Mouse (Mus musculus) embryonic facial prominence, embryonic 11.5 days (tissue): ENCODE results near the gene Nhsl1. TPM values are rescaled to one million over a fixed set of nuclear protein-coding genes. Genes with fewer than 3 reads are reported as not detected.

ENCODE experiments used
- ATAC-seq: fragments of 200-750 bp; cut with Nextera tagmentation; replicated peaks from 2 replicates; pipeline ENCODE4 v1.8.0; 2017; ENCODE audit warnings: low read depth; ENCODE audit not compliant: insufficient number of reproducible peaks, low FRiP score, low TSS enrichment
- DNase-seq: peaks from one replicate; pipeline ENCODE4 v3.0.0-alpha.2; 2015; ENCODE audit warnings: low spot score
- H3K27ac ChIP-seq: fragments of 300-500 bp; sonication (generic); replicated peaks from 2 replicates; pipeline ENCODE4 v1.5.1; 2014; ENCODE audit warnings: mild to moderate bottlenecking, low read depth, low read length, control low read depth
- H3K27me3 ChIP-seq: fragments of 300-500 bp; sonication (generic); 2 replicates; pipeline ENCODE4 v1.6.1; 2014; ENCODE audit warnings: mild to moderate bottlenecking, low read length, moderate library complexity, mixed read lengths; ENCODE audit not compliant: control insufficient read depth, insufficient read depth
- H3K36me3 ChIP-seq: fragments of 300-500 bp; sonication (generic); replicated peaks from 2 replicates; pipeline ENCODE4 v1.6.1; 2014; ENCODE audit warnings: low read depth, mild to moderate bottlenecking, low read length, moderate library complexity, mixed read lengths; ENCODE audit not compliant: control insufficient read depth, insufficient read depth
- H3K4me1 ChIP-seq: fragments of 300-500 bp; sonication (generic); 2 replicates; pipeline ENCODE4 v1.6.1; 2014; ENCODE audit warnings: low read length, mixed read lengths; ENCODE audit not compliant: control insufficient read depth, insufficient read depth
- H3K4me2 ChIP-seq: fragments of 300-500 bp; sonication (generic); 2 replicates; pipeline ENCODE4 v1.6.1; 2014; ENCODE audit warnings: low read depth, mild to moderate bottlenecking, control low read depth, low read length, moderate library complexity
- H3K4me3 ChIP-seq: fragments of 300-500 bp; sonication (generic); 2 replicates; pipeline ENCODE4 v1.5.1; 2014; ENCODE audit warnings: low read depth, low read length, control low read depth
- H3K9ac ChIP-seq: fragments of 300-500 bp; sonication (generic); replicated peaks from 2 replicates; pipeline ENCODE4 v1.6.1; 2014; ENCODE audit warnings: mild to moderate bottlenecking, control low read depth, low read length
- H3K9me3 ChIP-seq: fragments of 300-500 bp; sonication (generic); replicated peaks from 2 replicates; pipeline ENCODE4 v1.6.1; 2016; ENCODE audit warnings: mild to moderate bottlenecking, low read length, inconsistent platforms, mixed read lengths; ENCODE audit not compliant: control insufficient read depth
- WGBS: fragments of 180-500 bp; shearing (Covaris S2); extraction: QIAGEN DNeasy Blood & Tissue Kit; methylation state at CpG from one replicate; pipeline ENCODE4 v1.1.7; 2014; 5-methylcytosine and 5-hydroxymethylcytosine counted together
- polyA plus RNA-seq: library from polyadenylated mRNA; unstranded; fragments of >200 nt; fragmentation: Nextera tagmentation; extraction: Ambion mirVana; gene quantifications from 2 replicates; pipeline ENCODE4 v1.2.1, GENCODE M21; 2014

Gene Nhsl1
- polyA plus RNA-seq: 12.1 and 12.5 TPM in 2 replicates

DNA sequence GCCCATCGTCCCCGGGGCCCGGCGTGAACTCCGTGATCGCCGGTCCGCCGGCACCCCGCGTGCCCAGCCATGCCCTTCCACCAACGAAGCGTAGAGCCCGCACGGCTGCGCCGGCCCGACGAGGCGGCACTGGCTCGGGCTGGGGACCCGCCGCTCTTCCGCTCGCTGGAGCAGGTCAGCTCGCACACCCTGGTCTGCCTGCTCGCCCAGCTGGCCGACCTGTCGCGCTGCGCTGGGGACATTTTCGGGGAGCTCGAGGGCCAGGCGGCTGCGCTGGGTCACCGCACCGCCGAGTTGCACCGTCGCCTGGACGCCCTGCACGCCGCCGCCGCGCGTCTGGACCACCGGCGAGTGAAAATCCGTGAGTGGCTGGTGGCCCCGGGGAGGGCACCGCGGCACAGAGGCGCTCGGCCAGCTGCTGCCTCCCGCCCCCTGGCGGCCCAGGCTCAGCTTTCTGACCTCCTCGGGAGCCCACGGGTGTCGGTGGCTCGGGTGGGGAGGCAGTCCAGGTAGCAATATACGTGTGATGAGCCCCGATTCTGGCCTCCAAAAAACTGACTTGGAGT lies at the start of gene Nhsl1:
Gene Nhsl1, plus strand, starts transcription at position 70 of the 566 bp plus-strand sequence.
- peak within 1 kb of the TSS; percentile 94 for H3K9ac ChIP-seq
- DNase-seq (peak; percentile 73), ATAC-seq (peak; percentile 89)
- peak within 1 kb of the TSS; percentile 72 for H3K27ac ChIP-seq
- H3K4me3 ChIP-seq: peak within 1 kb of the TSS; percentile 70
- H3K9me3 ChIP-seq: no peaks in the 10 kb centered on the region
- H3K27me3 ChIP-seq: no peaks in the 10 kb centered on the region
- WGBS: 0% methylated on average over 63 of the region's 63 CpGs
- H3K36me3 ChIP-seq: no peaks in the 10 kb centered on the region
- no peaks in the 10 kb centered on the region for H3K4me1 ChIP-seq
- peak within 1 kb of the TSS; percentile 94 for H3K4me2 ChIP-seq

DNA sequence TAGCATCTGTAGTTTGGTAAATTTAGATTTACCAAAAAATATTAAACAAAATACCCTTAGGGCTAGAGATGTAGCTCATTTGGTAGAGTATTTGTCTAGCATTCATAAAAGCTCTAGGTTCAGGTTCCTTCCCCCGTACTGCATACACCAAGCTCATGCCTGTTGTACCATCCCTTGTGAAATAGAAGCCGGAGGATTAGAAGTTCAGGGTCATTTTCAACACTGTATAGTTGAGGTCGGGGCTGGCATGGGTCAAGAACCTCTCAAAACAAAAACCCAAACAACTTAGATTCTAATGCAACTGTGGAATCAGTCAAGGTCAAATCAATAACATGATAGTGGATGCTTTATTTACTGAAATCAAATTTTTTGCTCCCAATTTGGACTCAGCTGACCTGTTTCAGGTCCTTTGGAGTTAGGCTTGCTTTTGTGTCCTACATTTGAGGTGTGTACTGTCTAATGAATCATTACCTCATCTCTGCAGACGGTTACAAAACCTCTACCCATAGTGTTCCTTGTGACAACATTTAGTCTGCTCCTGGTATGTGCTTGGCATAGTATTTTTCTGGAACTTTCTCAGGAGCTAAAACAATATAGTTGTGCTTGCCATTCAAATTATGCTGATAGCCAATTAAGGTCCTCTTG lies 42.6 kb upstream of the Nhsl1 start:
- WGBS: 82% methylated on average over 4 of the region's 4 CpGs
- Histone ChIP-seq H3K9me3 (no peaks in the 10 kb centered on the region), H3K27me3 (no peaks in the 10 kb centered on the region), H3K4me2 (no peak overlapping the region), H3K4me1 (no peaks in the 10 kb centered on the region), H3K9ac (no peak overlapping the region), H3K27ac (no peak overlapping the region), H3K4me3 (no peak overlapping the region), H3K36me3 (no peaks in the 10 kb centered on the region)
- DNase-seq (no peak), ATAC-seq (no peak)

DNA sequence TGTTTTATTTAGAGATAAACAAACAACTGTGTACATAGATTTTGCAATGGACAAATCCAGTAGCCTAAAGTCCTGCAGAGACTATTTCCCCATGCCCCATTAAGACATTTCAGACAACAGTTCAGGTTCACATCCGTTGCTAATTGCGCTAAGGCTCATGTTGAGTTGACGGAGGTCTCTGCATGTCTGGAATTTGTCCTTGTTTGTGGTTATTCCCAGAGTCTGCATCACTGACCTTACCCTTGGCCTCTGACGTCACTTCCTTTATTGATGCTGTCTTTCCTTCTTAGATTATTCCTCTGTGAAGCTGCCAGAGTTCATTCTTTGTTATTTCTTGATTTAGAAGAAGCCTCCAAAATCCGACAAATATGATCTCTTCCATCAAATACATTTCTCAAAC lies 34.8 kb upstream of the Nhsl1 start:
- no peak for ATAC-seq
- no peaks in the 10 kb centered on the region for H3K4me1 ChIP-seq
- H3K4me3 ChIP-seq: no peak overlapping the region
- H3K27ac ChIP-seq: no peak overlapping the region
- 79% methylated on average over 5 of the region's 5 CpGs for WGBS
- H3K9me3 ChIP-seq: no peaks in the 10 kb centered on the region
- no peaks in the 10 kb centered on the region for H3K36me3 ChIP-seq
- H3K4me2 ChIP-seq: no peak overlapping the region
- no peak for DNase-seq
- no peaks in the 10 kb centered on the region for H3K27me3 ChIP-seq
- H3K9ac ChIP-seq: no peak overlapping the region

DNA sequence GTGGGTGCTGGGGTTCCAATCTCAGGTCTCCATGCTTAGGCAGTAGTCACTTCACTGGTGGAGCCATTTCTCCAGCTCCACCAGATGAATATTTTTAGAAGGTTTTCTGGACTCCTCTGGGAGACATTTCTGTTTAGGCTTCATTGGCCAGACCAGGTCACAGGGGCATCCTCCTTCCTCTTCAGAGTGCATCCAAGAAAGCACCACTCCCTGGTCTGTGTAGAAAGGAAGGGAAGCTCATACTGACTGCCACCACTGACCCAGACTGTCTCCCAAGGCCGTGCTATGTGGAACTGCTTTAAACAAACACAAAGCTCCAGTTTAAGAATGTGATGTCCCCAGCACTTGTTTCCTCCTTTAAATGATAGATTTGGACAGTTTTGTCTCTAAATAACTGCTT lies 29.3 kb upstream of the Nhsl1 start:
- DNase-seq (no peak), ATAC-seq (no peak)
- no peaks in the 10 kb centered on the region for H3K36me3 ChIP-seq
- WGBS: 45% methylated on average over 1 of the region's 1 CpGs
- H3K27ac ChIP-seq: no peak overlapping the region
- H3K4me2 ChIP-seq: no peak overlapping the region
- H3K27me3 ChIP-seq: no peaks in the 10 kb centered on the region
- H3K9ac ChIP-seq: no peak overlapping the region
- H3K4me3 ChIP-seq: no peak overlapping the region
- H3K4me1 ChIP-seq: no peaks in the 10 kb centered on the region
- H3K9me3 ChIP-seq: no peaks in the 10 kb centered on the region

DNA sequence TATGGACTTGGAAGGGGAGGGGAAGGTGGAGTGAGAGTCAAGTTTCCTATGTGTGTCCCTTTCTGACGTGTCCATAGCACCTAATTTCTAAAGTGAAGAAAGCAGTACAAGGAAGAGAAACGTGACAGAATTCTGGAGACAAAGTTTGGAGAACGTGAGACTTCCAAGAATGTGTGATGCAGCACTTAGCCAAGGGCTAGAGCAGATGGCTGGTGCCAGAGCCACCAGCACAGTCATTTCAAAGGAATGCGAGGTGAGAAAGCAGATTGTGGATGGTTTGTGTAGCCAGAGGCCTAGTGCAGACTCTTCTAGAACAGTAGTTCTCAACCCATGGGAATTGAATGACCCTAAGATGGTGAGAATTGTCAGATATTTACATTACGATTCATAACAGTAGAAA lies 13.7 kb upstream of the Nhsl1 start:
- no peak overlapping the region for H3K4me2 ChIP-seq
- H3K9ac ChIP-seq: no peak overlapping the region
- no peak for DNase-seq
- no peaks in the 10 kb centered on the region for H3K27me3 ChIP-seq
- WGBS: 78% methylated on average over 5 of the region's 5 CpGs
- H3K4me1 ChIP-seq: no peaks in the 10 kb centered on the region
- no peak overlapping the region for H3K27ac ChIP-seq
- no peaks in the 10 kb centered on the region for H3K36me3 ChIP-seq
- no peaks in the 10 kb centered on the region for H3K9me3 ChIP-seq
- no peak overlapping the region for H3K4me3 ChIP-seq
- ATAC-seq: no peak

DNA sequence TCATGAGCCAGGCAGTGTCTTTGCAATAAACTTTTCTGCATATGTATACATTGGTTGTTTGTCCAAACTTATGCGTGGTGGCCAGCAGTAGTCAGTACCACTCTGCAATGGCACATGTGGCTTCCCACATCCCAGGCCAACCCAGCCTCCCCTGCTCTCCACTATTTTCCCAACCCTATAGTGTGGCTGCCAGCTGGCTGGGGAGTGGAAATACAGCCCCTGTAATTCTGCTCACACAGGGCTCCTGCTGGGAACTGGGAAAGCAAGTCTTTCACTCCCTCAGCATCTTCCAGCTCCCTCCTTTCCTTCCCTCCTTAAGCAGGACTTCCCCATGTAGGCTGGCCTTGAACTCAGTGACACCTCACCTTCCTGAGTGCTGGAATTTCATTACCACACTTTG lies 3.7 kb upstream of the Nhsl1 start:
- no peak overlapping the region for H3K4me2 ChIP-seq
- no peaks in the 10 kb centered on the region for H3K9me3 ChIP-seq
- no peak overlapping the region for H3K9ac ChIP-seq
- ATAC-seq: no peak
- no peak overlapping the region for H3K27ac ChIP-seq
- no peaks in the 10 kb centered on the region for H3K27me3 ChIP-seq
- WGBS: 93% methylated on average over 1 of the region's 1 CpGs
- H3K4me1 ChIP-seq: no peaks in the 10 kb centered on the region
- H3K4me3 ChIP-seq: no peak overlapping the region
- H3K36me3 ChIP-seq: no peaks in the 10 kb centered on the region
- no peak for DNase-seq

DNA sequence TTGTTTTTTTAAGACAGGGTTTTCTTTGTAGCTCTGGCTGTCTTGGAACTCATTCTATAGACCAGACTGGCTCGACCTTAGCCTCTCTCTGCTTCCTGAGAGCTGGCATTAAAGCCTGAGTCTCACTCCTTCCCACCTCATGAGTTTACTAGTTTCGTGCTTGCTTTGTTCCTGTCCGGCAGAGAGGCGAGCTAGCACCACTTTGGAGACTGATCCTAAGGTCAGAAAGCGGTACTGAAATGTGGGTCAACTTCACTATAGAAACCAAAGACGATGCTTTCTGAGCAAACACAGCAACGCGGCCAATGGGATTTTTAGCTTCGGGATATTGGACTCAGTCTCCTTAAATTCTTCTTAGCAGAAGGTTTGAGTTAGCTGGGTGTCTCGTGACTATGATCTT lies 1.3 kb upstream of the Nhsl1 start:
- Histone ChIP-seq H3K4me1 (no peaks in the 10 kb centered on the region), H3K4me3 (no peak overlapping the region), H3K9me3 (no peaks in the 10 kb centered on the region), H3K9ac (no peak overlapping the region), H3K4me2 (no peak overlapping the region), H3K27me3 (no peaks in the 10 kb centered on the region), H3K27ac (no peak overlapping the region), H3K36me3 (no peaks in the 10 kb centered on the region)
- 31% methylated on average over 10 of the region's 10 CpGs for WGBS
- DNase-seq (peak; percentile 41), ATAC-seq (no peak)

DNA sequence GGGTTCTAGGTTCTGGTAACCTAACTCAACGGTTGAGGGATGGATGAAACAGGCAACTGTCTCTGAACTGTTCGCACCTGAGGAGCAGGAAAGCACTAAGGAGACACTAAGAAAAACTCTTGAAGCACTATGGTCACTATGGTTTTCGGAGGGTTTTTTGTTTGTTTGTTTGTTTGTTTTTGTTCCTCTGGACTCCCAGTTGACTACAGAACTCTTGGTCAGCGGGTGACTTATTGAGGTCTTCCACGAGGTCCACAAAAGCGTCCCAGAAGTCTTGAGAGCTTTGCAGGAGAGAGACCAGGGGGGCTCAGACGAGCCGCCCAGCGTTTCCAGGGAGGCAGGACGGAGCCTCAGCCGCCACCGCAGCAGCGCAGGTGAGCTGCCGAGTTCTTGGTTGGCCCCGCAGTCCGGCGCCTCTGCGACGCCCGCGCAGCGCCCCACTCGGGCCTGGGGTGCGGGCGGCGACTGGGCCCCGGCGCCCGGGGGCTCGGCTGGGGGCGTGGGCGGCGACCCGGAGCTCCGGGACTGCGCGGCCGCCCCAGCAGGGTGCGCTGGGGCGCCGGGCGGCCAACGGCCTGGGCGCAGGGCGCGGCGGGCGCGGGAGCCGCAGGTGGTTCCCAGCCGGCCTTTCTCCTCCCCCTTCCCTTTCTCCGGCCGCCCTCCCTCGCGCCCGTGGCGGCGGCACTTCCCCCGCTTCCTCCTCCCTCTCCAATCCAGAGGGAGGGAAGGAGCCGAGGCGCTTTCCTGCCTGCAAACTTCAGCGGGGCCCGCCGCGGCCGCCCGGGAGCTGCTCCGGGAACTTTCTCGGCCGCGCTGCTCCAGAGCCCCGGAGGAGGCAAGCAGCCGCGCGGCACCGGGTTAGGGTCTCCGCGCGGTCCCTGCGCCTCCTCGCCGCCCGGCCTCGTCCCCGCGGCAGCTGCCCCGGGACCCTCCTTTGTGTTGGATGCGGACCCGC lies 547 bp upstream of the Nhsl1 start:
- peak overlapping the region; percentile 70 for H3K4me3 ChIP-seq
- H3K27me3 ChIP-seq: no peaks in the 10 kb centered on the region
- WGBS: 2% methylated on average over 51 of the region's 89 CpGs

More for the DNA sequence above, 547 bp upstream of the Nhsl1 start:
- Histone ChIP-seq H3K9ac (peak overlapping the region; percentile 94), H3K4me1 (no peaks in the 10 kb centered on the region), H3K4me2 (peak overlapping the region; percentile 94), H3K36me3 (no peaks in the 10 kb centered on the region), H3K9me3 (no peaks in the 10 kb centered on the region), H3K27ac (peak overlapping the region; percentile 72)
- DNase-seq: peak; percentile 76
- peak; percentile 85 for ATAC-seq
